Mouse (Mus musculus) olfactory bulb, adult 2 months (tissue): ENCODE measurements around the gene Dis3l2.

Experiments used
- CTCF ChIP-seq: fragments of 200-500 bp; IDR thresholded peaks from 2 replicates; pipeline ENCODE4 v1.5.1; 2012; ENCODE audit warnings: low read depth, mild to moderate bottlenecking, low read length, moderate library complexity; ENCODE audit not compliant: insufficient read depth
- POLR2A ChIP-seq: fragments of 200-500 bp; IDR thresholded peaks from 2 replicates; pipeline ENCODE4 v1.6.1; 2012; ENCODE audit warnings: mild to moderate bottlenecking, low read depth, low read length, moderate library complexity; ENCODE audit not compliant: insufficient read depth

DNA sequence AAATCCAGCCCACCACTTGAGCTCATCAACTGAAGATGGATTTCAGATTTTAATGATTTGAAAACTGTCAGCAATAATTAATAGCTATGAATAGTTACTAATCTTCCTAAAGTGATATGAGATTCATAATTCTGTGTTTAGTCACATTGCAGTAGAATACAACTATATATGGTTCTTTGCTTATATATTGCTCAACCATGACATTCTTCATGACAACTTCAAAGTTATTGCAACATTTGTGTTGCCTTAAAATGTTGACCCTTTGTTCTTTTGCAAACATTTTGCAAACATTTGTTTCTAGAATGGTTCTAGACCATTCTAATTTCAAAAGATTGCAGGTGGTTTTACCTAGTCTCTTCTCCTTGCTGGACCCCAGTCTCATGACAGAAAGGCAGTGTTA is 175.1 kb downstream of the Dis3l2 start:
- TF ChIP-seq POLR2A (no peak), CTCF (no peak)
